Mouse (Mus musculus) right cerebral cortex, postnatal 10 days (tissue): Measurements from ENCODE around the gene Ncam1.

ENCODE experiments used
- DNase-seq, 2 experiments: peaks; one replicate each; pipeline ENCODE4 v3.0.0; 2021; ENCODE audit warnings: low spot score in 2 of 2

Gene Ncam1

DNA sequence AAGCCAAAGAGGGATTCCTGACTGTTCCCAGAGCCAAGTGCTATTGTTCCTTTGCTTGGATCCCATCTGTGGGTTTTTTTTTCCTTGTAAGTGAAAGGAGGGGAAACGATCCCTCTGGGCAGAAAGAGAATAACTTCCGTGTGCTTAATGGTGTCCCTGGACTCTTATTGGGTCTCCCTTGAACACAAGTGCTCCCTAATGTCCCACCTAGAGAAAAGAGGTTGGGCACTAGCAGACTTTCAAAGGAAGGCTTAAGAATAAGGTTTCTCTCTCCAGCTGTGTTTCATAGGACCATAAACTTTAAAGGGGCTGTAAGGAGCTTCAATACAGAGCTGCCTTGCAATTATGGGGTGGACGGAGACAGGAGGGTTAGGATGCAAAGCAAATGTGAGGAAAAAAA lies 119.5 kb downstream of the Ncam1 start:
- DNase-seq: no peak

DNA sequence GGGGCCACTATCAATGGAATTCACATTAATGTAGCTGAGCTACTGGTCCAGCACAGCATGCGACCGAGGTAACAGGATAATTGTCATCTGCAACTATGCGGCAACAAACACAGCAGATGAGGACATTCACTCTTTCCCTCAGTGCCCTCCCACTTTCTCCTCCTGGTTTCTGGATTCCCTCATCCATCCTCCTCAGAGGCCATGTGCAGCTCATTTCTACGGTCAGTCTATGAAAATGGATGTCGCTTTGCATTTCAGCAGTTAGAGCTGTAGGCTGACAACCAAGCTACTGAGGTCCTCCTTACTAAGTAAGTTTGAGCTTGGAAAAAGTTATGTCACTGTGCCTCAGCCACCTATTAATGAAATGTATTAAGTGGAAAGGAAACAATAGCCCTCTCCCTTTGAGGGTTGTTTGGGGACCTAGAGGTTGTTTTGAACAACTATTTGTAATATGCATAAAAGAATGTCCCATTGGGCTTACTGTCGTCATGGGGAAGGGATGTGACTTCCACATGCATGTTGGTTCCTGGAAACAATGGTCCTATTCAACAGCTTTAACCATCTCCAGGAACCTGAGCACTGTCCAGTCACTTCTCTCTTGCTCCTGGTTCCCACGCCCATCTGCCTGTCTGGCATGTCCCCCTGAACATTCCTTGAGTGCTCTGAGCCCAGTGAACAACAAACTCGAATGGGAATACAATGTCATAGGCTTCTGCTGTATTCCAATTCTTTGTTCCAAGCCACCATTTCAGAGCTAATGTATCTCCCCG lies 122.8 kb downstream of the Ncam1 start:
- DNase-seq: no peak

DNA sequence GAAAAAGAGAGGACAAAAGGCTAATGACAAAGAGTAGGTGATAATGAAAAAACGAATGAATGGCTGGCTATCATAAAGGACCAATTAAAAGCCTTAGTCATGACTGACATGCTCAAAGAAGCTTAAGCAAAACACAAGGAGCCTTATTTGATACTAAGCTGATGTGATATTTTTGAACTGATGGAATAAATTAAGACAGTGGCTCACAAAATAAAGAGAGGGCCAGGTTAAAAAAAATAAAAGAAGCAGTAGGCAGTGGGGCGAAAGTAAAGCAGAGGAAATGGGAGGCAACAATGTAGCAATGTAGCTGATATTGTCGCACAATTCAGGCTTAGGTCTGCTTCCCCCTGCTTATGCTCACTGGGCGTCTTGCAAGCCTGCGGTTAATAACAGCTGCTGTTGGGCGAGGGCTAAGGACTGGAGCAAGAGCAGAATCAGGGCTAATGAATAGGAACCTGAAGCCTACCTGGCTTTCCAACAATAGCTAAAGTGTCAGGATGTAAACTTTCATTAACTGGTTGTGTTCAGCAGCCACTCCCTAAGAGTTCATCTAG lies 126.0 kb downstream of the Ncam1 start:
- no peak for DNase-seq

DNA sequence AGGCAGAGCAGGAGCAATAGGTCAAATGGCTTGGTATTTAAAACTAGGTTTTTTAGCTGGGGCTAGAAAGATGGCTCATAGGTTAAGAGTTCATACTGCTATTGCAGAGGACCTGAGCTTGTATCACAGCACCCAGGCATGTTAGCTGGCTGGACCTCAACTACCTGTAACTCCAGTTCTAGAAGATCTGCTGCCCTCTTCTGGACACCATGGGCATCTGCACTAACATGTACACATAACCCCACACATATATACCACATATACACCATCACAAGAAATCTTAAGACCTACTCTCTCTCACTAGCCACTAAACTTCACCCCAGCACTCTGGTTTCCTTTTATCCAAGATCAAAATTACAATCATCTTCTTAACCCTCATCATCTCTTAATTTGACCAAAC lies 131.7 kb downstream of the Ncam1 start:
- DNase-seq: no peak

DNA sequence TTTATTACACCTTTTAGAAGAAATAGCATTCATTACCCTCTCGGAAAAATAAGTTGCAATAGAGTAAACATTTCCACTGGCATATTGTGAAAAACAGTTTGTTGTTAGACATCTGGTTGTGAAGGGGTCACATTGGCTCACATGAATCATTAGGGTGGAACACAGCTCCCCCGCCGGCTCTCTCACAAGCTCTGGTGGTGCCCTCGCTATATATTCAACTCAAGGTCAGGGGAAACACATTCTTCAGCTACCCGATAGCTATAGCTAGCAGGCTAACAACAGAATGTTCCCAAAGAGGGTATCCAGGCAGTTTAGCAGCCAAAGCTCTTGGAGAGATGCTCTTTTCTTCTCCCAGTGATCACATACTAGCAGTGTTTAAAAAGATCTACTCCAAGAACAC lies 133.4 kb downstream of the Ncam1 start:
- DNase-seq: no peak

DNA sequence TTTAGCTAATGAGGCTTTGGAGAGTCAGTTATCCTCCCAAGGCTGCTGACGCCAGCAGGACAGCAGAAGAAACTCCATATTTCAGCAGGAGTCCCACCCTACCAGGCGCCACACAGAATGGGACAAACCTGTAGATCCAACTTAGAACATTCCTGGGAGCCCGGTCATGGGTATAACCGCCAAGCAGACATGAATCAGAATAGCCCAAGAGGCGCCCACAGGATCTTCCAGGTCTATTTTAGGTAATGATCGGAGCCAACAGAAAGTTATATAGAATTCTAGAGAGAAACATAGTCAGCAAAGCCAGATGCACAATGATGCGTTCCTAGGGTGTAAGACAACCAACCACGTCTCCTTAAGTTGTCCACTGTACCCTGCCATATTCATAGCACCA lies 134.8 kb downstream of the Ncam1 start:
- no peak for DNase-seq

DNA sequence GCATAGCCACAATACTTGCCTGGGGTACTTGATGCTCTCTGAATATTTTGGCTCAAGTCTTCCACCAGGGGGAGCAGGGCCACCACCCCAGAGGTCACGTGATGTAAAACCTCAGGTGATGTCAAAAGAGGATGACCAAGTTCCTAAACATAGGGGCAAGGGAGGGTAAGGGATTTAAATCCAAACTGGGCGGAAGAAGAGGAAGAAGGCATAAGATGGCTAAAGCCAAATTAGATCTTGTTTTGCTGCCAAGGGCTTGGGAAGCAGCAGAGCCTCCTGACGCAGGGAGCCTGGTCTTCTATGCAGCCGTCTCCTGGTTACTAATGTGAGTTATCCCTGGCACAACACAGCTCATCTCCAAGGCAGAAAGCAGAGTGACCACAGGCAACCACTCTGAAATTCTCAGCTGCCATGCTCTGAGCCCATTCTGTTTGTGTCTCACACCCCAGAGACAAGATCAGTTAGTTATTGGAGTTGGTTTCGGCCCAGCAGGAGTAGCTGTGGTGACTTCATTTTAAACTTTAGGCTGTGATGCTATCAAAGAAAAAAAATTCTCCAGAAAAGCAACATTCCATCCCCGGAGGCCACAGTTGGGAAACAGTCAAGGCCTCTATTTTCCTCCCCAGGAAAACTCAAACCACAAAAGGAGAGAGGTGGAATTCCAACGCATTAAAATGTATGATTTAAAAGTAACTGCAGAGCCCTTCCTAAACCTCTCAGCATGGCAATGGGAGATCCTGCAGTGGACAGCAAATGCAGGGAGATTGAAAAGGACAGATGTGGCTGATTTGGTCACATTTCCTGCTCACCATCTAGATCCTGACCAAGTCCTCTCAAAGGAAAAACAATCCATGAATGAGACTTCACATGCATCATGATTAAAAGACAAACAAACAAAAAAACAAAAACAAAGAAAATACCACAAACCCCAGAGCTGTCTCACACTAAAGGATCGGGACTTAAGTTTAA lies 135.5 kb downstream of the Ncam1 start:
- DNase-seq: peak in 1 of 2 experiments; percentile 55

DNA sequence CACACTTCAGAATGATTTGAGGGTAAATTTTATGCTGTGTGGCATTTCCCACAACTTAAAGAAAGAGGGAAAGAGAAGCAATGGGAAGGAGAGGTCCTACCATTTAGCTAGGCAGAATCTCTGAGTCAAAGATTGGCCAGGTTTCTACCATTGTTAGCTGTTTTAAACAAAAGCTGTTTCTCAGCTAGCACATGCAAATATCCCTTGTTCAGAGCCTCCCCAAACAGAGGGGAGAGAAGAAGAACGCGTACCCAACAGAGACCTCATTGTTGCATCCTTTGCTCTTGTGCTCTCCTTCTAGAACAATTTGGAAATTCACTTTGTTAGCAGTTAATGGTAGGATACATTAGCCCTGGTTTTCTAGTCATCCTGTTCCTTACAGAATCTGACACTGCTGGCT lies 137.2 kb downstream of the Ncam1 start:
- DNase-seq: no peak

DNA sequence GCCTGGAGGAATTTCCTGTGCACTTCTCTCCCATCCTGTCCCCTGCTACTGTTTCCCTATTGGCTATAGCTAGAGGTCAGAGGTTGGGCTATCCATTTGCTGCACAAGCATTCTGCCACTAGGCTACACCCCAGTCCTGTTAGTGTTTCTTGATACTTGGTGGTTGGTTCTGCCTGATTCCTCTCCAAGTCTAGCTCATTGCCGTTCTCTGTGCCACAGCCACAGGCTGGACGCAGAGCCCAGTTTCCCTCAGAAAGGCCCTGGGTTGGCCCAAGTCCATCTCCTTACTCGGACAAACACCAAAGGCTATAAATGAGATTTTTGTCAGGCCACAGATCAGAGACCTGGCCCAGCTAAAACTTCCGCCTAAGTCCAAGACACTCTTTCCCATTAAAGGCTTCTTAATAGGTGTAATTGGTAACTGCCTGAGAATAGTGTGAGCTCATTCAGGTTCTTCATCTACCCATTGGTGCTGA lies 140.3 kb downstream of the Ncam1 start:
- peak; percentile 81 for DNase-seq

DNA sequence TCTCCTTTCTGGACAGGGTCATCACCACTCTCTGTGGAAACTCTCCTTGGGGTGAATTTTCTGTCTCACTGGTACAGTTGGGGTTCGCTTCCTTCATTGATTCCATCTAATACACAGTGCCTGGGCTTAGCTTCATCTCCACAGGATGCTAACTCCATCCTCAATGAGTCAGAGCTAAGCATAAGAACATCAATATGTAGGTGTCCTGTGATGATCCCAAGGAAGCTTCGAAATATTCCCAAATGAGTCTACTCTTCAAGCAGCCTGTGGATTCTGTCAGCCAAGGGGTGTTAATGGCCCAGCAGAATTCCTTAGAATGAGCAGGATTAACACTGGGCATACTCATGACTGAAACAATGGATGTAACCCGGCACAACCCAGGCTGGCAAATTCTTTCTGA lies 144.3 kb downstream of the Ncam1 start:
- DNase-seq: no peak

DNA sequence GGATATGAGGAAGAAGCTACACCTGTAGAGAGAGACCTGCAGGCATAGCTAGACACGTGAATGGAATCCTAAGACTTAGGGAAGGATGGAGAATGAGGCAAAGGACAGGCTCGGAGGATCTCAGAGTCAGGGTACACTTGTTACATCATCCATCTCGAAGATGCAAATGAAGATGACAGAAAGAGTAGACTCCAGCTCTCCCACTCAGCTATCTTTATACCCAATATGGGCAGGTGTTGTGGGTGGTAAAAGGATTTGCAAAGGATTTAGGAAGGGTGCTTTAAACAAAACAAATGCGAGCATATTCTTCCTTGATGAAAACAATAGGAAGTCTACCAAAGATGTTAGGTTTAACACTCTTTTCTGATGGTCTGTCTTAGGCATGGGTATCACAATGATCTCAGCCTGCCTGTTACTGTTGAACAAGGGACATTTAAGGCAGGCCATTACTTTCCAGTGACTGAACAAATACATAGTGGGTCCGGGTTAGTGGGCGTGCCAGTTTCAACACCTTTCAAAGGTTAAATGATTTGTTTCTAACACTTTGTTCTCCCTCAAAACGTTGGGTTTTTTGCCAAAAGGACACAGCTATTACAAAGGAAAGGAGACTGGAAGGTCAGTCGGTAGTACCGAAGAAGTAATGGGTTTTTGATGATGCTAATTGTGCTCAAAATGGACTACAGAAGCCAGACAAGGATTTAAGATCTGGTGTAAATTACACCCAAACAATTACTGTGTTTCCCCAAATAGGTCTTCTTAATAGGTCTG lies 145.1 kb downstream of the Ncam1 start:
- no peak for DNase-seq

DNA sequence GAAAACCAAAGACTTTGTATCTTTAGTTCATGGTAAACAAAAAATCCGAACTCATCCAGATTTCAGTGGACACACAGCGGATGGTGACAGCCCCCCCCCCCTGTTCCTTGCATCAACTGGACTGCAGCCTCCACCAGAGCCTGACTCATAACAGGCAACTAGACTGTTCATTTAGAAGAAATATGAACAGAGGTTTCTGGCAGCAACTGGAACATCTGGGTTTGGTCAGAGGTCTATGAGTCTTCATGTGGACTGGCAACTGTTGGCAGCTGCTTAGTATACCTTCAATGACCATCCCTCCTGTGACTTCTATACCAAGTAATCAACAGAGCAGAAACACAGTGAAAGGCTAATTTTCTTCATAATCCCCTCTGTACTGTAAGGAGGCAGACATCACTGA lies 154.4 kb downstream of the Ncam1 start:
- no peak for DNase-seq

DNA sequence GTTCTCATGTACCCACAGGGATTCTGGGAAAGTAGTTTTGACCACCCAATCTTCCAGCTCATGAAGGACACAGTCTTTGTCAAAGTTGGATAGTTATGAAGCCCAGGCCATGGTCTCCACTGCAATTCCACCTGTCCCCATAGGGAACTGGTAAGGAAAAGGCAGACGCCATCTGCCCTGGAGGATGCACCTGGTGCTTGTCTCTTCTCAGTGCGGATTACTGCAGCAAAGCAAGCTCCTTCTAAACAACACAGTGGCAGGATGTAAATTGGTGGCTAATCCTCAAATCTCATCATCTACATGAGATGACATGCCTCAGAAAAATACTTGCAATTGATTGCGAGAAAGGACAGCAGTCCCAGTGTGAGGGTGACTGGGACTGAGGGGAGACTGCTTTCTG lies 158.0 kb downstream of the Ncam1 start:
- DNase-seq: no peak

DNA sequence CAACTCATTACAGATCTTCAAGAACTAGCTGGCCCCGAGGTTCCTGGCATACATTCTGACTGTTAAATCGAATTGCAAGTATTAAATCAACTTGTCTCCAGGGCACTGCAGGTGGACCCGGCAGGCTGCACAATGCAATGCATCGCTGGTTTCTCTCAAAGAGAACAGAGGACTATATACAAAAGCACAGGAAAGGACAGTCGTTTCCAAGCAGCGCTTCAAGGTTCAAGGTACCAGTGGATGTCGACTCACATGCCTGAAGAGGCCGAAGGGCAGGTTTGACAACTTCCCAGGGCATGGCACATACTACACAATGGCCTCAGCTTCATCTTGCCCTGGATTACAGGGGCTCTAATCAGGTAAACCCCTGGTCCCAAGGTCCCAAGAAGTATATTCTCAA lies 158.6 kb downstream of the Ncam1 start:
- no peak for DNase-seq

DNA sequence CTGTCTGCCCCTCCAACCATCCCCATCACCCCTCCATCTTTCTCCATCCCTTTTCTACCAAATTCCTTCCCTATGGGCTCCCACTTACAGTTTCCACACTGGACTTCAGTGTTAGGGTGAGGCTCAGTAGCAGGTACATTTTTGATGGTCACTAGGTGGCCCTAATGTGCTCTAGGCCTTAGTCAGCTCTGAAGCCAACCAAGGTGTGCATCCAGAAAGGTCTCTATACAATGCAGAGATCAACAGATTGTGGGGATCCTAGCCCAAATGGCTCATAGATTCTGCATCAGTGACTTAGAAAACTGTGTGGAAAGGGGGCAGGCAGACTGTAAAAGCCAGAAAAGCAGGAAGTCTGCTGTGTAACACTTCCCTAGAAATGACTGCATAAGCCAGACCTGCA lies 160.8 kb downstream of the Ncam1 start:
- no peak for DNase-seq

DNA sequence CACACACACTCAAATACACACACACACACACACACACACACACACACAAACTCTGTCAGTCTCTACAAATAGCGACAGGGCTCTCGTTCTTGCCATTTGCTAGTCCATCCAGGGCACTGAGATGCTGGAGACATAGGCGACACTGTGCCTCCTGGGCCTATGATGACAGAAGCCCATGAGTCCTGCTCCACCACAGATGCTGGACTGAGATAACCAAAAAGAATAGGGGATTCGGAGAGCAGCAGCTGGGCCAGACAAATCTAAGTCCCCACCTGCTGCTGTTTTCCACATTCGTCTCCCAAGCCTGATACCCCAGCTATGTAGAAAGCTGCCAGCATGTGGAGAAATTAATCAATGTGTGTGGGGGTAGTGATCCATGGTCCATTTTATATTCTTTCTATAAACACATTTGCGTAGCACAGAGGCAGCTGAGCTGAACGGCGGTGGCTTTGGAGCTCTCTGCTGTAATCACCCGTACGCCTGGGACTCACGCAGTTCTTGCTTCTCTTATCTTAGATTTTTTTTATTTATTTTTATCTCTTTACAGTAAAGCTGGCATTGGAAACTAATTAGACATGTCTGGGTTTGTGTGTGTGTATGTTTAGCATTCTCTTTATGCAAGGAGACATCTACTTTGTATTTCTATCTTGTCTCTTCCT lies 162.9 kb downstream of the Ncam1 start:
- DNase-seq: no peak

DNA sequence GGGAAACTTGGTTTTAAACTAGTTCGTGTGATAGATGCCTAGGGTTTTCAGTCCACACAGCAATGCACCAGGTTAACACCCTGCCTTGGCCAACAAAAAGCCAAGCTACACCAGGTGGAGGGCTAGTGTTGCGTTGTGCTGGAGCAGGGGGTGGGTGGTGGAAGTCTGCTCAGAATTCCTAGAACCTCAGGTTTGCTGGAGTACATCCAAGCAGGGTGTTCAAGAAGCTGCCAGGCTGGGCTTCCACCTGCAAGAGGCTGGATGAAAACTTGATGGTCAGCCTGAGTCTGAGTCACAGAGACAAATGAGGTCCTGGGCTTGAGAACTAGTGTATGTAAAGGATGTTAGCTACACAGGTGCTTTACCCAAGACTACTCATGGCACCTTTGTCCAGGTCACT lies 166.1 kb downstream of the Ncam1 start:
- DNase-seq: no peak

DNA sequence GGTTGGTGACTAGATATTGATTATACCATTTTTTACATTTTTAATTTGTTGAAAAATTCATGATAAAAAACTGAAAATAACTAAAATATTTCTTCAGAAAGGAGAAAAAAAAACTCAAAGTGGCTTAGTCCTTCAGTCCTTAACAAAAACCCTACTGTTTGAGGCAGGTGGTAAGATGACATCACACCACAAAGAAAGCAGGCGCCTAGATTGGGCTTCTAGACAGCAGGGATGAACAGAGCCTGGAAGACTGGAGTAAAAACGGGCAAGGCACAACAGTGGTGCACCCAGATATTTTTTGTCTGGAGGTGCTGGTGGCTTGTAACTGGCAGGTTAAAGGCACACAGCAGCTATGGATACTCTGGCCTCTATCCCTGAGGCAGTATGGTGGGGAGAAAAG lies 168.4 kb downstream of the Ncam1 start:
- DNase-seq: no peak

DNA sequence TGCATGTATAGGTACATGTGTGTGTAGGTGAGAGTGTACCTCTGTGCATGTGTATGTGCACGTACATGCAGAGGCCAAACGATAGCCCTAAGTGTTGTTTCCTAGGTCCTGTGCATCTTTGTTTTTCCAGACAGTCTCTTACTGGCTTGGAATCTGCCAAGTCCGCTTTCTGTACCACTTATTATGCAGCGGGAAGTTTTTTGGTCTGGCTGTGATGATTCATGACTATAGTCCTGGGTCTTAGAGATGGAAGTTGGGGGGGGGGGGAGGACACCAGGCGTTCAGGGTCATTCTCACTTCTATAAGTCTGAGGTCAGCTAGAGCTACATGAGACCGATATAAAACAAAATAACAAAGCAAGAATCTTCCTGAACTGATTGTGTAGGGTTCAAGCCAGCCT lies 173.8 kb downstream of the Ncam1 start:
- DNase-seq: no peak

DNA sequence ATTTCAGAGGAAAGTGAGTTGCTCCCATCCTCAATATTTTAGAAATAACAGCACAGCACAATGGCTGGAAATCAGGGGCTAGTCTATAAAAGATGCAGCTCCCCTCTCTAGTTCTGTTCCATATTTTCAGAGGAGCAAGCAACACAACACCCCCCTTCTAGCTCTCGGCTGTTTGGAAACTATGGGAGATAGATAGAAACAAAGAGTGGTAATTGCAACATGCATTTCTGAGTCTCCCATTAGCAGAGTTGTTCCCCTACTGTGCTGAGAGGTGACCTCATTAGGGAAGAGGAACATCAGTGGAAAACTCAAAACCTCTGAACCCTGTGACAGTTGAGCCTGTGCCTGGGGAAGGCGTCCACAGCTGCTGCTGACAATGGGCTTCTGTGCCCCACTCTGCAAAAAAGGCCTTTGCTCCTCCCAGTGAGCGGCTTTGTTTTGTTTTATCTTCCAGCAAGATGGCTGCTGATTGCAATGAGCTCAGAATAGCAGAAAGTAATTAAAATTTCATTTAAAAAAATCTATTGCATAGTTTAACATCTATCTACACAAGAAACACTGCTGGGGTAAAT lies 174.7 kb downstream of the Ncam1 start:
- no peak for DNase-seq
